18 mouse cellular contexts compared by ENCODE assay signal in genomic region chr9:109114276-109114675, GRCm38 (mm10). TPM values are rescaled to one million over a fixed set of nuclear protein-coding genes. Genes with fewer than 3 reads are reported as not detected.
"Had no signal": no experiment of that assay in that cellular context is flagged by ENCODE, and none has a peak within 500 bp of the region (broad histone marks: within the 10 kb centered on the region; RNA-seq: fewer than 3 reads in every experiment).

No protein-coding gene starts in this region.

- H3K4me1 ChIP-seq: limb, embryonic 13.5 days; midbrain, embryonic 12.5 days; neural tube, embryonic 13.5 days had no signal

- DNase-seq: kidney, postnatal 25 days; lung, adult 18-20 months; right cerebral cortex, adult 18-20 months; right cerebral cortex, postnatal 25 days had no signal

- H3K4me3 ChIP-seq: layer of hippocampus, adult 2 months; limb, embryonic 13.5 days; midbrain, embryonic 12.5 days; neural tube, embryonic 13.5 days had no signal

- ATAC-seq: midbrain, embryonic 16.5 days had no signal

- H3K27me3 ChIP-seq: limb, embryonic 13.5 days; midbrain, embryonic 12.5 days; neural tube, embryonic 13.5 days had no signal

- H3K4me2 ChIP-seq: limb, embryonic 13.5 days; midbrain, embryonic 12.5 days; neural tube, embryonic 13.5 days had no signal

- H3K27ac ChIP-seq: layer of hippocampus, adult 2 months; limb, embryonic 13.5 days; liver, embryonic 14.5 days; midbrain, embryonic 12.5 days; neural tube, embryonic 13.5 days had no signal

- H3K9me3 ChIP-seq: limb, embryonic 13.5 days; midbrain, embryonic 12.5 days; neural tube, embryonic 13.5 days had no signal

- H3K9ac ChIP-seq: limb, embryonic 13.5 days; liver, embryonic 14.5 days; midbrain, embryonic 12.5 days; neural tube, embryonic 13.5 days had no signal

RNA-seq across cellular contexts. Expression of gene Plxnb1, which starts 19.1 kb away (rescaled TPM):
- total RNA-seq: megakaryocyte-erythroid progenitor cell, adult 5-6 weeks had no signal

RNA-seq across cellular contexts. Expression of gene Fbxw21, which starts 47.6 kb away (rescaled TPM):
- total RNA-seq: layer of hippocampus, adult 2 months; layer of hippocampus, postnatal 10 days; left cerebral cortex, postnatal 36 days; liver, adult 2 months; megakaryocyte-erythroid progenitor cell, adult 5-6 weeks had no signal
- polyA plus RNA-seq: kidney, embryonic 14.5 days; limb, embryonic 13.5 days; liver, adult 2 months; liver, embryonic 14.5 days; lung, embryonic 16.5 days; midbrain, embryonic 12.5 days; midbrain, embryonic 16.5 days; neural tube, embryonic 13.5 days; small intestine, adult 2 months; thymus, postnatal 0 days had no signal
